Mouse (Mus musculus) cortical plate, adult 2 months (tissue): ENCODE results near the gene Nup214.

Experiments
- CTCF ChIP-seq: fragments of 200-500 bp; IDR thresholded peaks from 2 replicates; pipeline ENCODE4 v1.5.1; 2011; ENCODE audit warnings: mild to moderate bottlenecking, control low read depth, low read length; ENCODE audit not compliant: insufficient read depth; ENCODE audit errors: extremely low read depth
- POLR2A ChIP-seq: fragments of 200-500 bp; IDR thresholded peaks from 2 replicates; pipeline ENCODE4 v1.6.1; 2011; ENCODE audit warnings: mild to moderate bottlenecking, low read length, control low read depth; ENCODE audit not compliant: insufficient read depth; ENCODE audit errors: extremely low read depth

GRCm38 (mm10) chr2:32047323-32047722 lies 73.1 kb downstream of the Nup214 start:
- no peak for TF ChIP-seq CTCF
- TF ChIP-seq POLR2A, result no peak
